Mouse (Mus musculus): ENCODE data around the gene Snx30. TPM values are rescaled to one million over a fixed set of nuclear protein-coding genes. Genes with fewer than 3 reads are reported as not detected.

The Snx30 gene
- total and polyA plus RNA-seq, 2 experiments from 2014 or later: 21.7 to 39.6 TPM

- Histone ChIP-seq H3K4me2 (ENCODE audit: low read depth, low read length, poor library complexity, severe bottlenecking) (no peak overlapping the region), H3K27ac (ENCODE audit: low read depth, low read length) (no peak overlapping the region), H3K9me3 (ENCODE audit: low read length) (no peaks in the 10 kb centered on the region), H3K4me3 (ENCODE audit: low read depth, low read length) (no peak overlapping the region), H3K36me3 (ENCODE audit: insufficient read depth, low read length) (no peaks in the 10 kb centered on the region), H3K9ac (replicated peaks; ENCODE audit: low read length, poor library complexity, severe bottlenecking) (0 out of 2 replicates have a peak overlapping the region, but pooled peaks have one; percentile 24), H3K27me3 (ENCODE audit: insufficient read depth, low read length) (no peaks in the 10 kb centered on the region), H3K4me1 (ENCODE audit: insufficient read depth, low read length) (no peaks in the 10 kb centered on the region)
- ATAC-seq (ENCODE audit: low FRiP score) (no peak), DNase-seq (ENCODE audit: low spot score) (peak; percentile 65)
- WGBS: 67% methylated on average over 5 of the region's 5 CpGs
- no peak for TF ChIP-seq CTCF (IDR thresholded peaks at IDR 0.05)
These were observed 45.4 kb downstream of the Snx30 start for GRCm38 (mm10) chr4:59850886-59851623.

GRCm38 (mm10) chr4:59853155-59853554 lies 47.5 kb downstream of the Snx30 start:
- Histone ChIP-seq H3K4me1 (ENCODE audit: insufficient read depth, low read length) (no peaks in the 10 kb centered on the region), H3K9me3 (ENCODE audit: low read length) (no peaks in the 10 kb centered on the region), H3K9ac (replicated peaks; ENCODE audit: low read length, poor library complexity, severe bottlenecking) (no peak overlapping the region), H3K36me3 (ENCODE audit: insufficient read depth, low read length) (0 out of 2 replicates have a peak, but pooled peaks cover 3% of the 10 kb centered on the region), H3K27ac (ENCODE audit: low read depth, low read length) (no peak overlapping the region), H3K4me2 (ENCODE audit: low read depth, low read length, poor library complexity, severe bottlenecking) (no peak overlapping the region), H3K27me3 (ENCODE audit: insufficient read depth, low read length) (no peaks in the 10 kb centered on the region), H3K4me3 (ENCODE audit: low read depth, low read length) (no peak overlapping the region)
- TF ChIP-seq CTCF (IDR thresholded peaks at IDR 0.05): no peak
- ATAC-seq (ENCODE audit: low FRiP score) (no peak), DNase-seq (ENCODE audit: low spot score) (no peak)
- 94% methylated on average over 6 of the region's 7 CpGs for WGBS

- no peak for TF ChIP-seq CTCF (IDR thresholded peaks at IDR 0.05)
- Histone ChIP-seq H3K27ac (ENCODE audit: low read depth, low read length) (no peak overlapping the region), H3K4me1 (ENCODE audit: insufficient read depth, low read length) (no peaks in the 10 kb centered on the region), H3K4me2 (ENCODE audit: low read depth, low read length, poor library complexity, severe bottlenecking) (no peak overlapping the region), H3K4me3 (ENCODE audit: low read depth, low read length) (no peak overlapping the region), H3K9me3 (ENCODE audit: low read length) (no peaks in the 10 kb centered on the region), H3K36me3 (ENCODE audit: insufficient read depth, low read length) (0 out of 2 replicates have a peak, but pooled peaks cover 3% of the 10 kb centered on the region), H3K9ac (replicated peaks; ENCODE audit: low read length, poor library complexity, severe bottlenecking) (no peak overlapping the region), H3K27me3 (ENCODE audit: insufficient read depth, low read length) (no peaks in the 10 kb centered on the region)
- DNase-seq (ENCODE audit: low spot score) (no peak), ATAC-seq (ENCODE audit: low FRiP score) (peak; percentile 64)
- 67% methylated on average over 16 of the region's 16 CpGs for WGBS
These were observed 54.2 kb downstream of the Snx30 start for GRCm38 (mm10) chr4:59859693-59860425.

GRCm38 (mm10) chr4:59860431-59860830 lies 54.8 kb downstream of the Snx30 start:
- H3K27ac ChIP-seq (ENCODE audit: low read depth, low read length): no peak overlapping the region
- TF ChIP-seq CTCF (IDR thresholded peaks at IDR 0.05): no peak
- no peak for ATAC-seq (ENCODE audit: low FRiP score)
- H3K4me1 ChIP-seq (ENCODE audit: insufficient read depth, low read length): no peaks in the 10 kb centered on the region
- DNase-seq (ENCODE audit: low spot score): no peak
- no peaks in the 10 kb centered on the region for H3K27me3 ChIP-seq (ENCODE audit: insufficient read depth, low read length)
- H3K4me3 ChIP-seq (ENCODE audit: low read depth, low read length): no peak overlapping the region
- no peak overlapping the region for H3K4me2 ChIP-seq (ENCODE audit: low read depth, low read length, poor library complexity, severe bottlenecking)
- no peak overlapping the region for H3K9ac ChIP-seq (replicated peaks; ENCODE audit: low read length, poor library complexity, severe bottlenecking)
- H3K36me3 ChIP-seq (ENCODE audit: insufficient read depth, low read length): 0 out of 2 replicates have a peak, but pooled peaks cover 3% of the 10 kb centered on the region
- H3K9me3 ChIP-seq (ENCODE audit: low read length): no peaks in the 10 kb centered on the region
- 74% methylated on average over 2 of the region's 2 CpGs for WGBS

- no peaks in the 10 kb centered on the region for H3K9me3 ChIP-seq (ENCODE audit: low read length)
- 0 out of 2 replicates have a peak, but pooled peaks cover 3% of the 10 kb centered on the region for H3K36me3 ChIP-seq (ENCODE audit: insufficient read depth, low read length)
- no peak for TF ChIP-seq CTCF (IDR thresholded peaks at IDR 0.05)
- no peaks in the 10 kb centered on the region for H3K4me1 ChIP-seq (ENCODE audit: insufficient read depth, low read length)
- ATAC-seq (ENCODE audit: low FRiP score): no peak
- H3K4me3 ChIP-seq (ENCODE audit: low read depth, low read length): no peak overlapping the region
- H3K27ac ChIP-seq (ENCODE audit: low read depth, low read length): no peak overlapping the region
- H3K27me3 ChIP-seq (ENCODE audit: insufficient read depth, low read length): no peaks in the 10 kb centered on the region
- 61% methylated on average over 4 of the region's 4 CpGs for WGBS
- peak; percentile 21 for DNase-seq (ENCODE audit: low spot score)
- no peak overlapping the region for H3K4me2 ChIP-seq (ENCODE audit: low read depth, low read length, poor library complexity, severe bottlenecking)
- H3K9ac ChIP-seq (replicated peaks; ENCODE audit: low read length, poor library complexity, severe bottlenecking): no peak overlapping the region
These were observed 56.2 kb downstream of the Snx30 start for GRCm38 (mm10) chr4:59861871-59862270.

- WGBS: 71% methylated on average over 1 of the region's 1 CpGs
- Histone ChIP-seq H3K4me2 (ENCODE audit: low read depth, low read length, poor library complexity, severe bottlenecking) (no peak overlapping the region), H3K4me3 (ENCODE audit: low read depth, low read length) (no peak overlapping the region), H3K4me1 (ENCODE audit: insufficient read depth, low read length) (no peaks in the 10 kb centered on the region), H3K36me3 (ENCODE audit: insufficient read depth, low read length) (0 out of 2 replicates have a peak, but pooled peaks cover 2% of the 10 kb centered on the region), H3K9ac (replicated peaks; ENCODE audit: low read length, poor library complexity, severe bottlenecking) (no peak overlapping the region), H3K27me3 (ENCODE audit: insufficient read depth, low read length) (no peaks in the 10 kb centered on the region), H3K9me3 (ENCODE audit: low read length) (no peaks in the 10 kb centered on the region), H3K27ac (ENCODE audit: low read depth, low read length) (no peak overlapping the region)
- ATAC-seq (ENCODE audit: low FRiP score) (no peak), DNase-seq (ENCODE audit: low spot score) (no peak)
- TF ChIP-seq CTCF (IDR thresholded peaks at IDR 0.05): no peak
These were observed 56.7 kb downstream of the Snx30 start for GRCm38 (mm10) chr4:59862335-59862734.

Measured in midbrain, postnatal 0 days (tissue).